Mouse (Mus musculus) mouse embryonic stem cell (cell line): ENCODE measurements around the gene Gm21885.

ENCODE experiments used
- in situ Hi-C, 2 experiments: fragments of 300-500 bp; cut with MboI; formaldehyde crosslinking; loops; 1 replicate in 1 of 2; 3 replicates in 1 of 2; pipeline ENCODE4 v1.14.3; 2019 to 2020; ENCODE audit warnings: low sequenced_read_pairs in 2 of 2, low pct_unique_long_range_greater_than_20kb in 1 of 2, mixed read lengths in 1 of 2; ENCODE audit not compliant: unreplicated experiment in 1 of 2

Gm21885 gene

GRCm38 (mm10) chr11:94330211-94330610 is 48.5 kb downstream of the Gm21885 start:
- in situ Hi-C loops = no loop called here

GRCm38 (mm10) chr11:94332726-94333125 is 51.1 kb downstream of the Gm21885 start:
- in situ Hi-C loops = no loop called here

- in situ Hi-C loops = no loop called here
Measured at GRCm38 (mm10) chr11:94334386-94334968, 52.8 kb downstream of the Gm21885 start.
